Mouse (Mus musculus) testis, adult 2 months (tissue): Measurements from ENCODE around the gene Cpox. TPM values are rescaled to one million over a fixed set of nuclear protein-coding genes. Genes with fewer than 3 reads are reported as not detected.

Experiments
- H3K27ac ChIP-seq: fragments of 200-500 bp; 2 replicates; pipeline ENCODE4 v1.5.1; 2012; ENCODE audit warnings: low read depth, low read length; ENCODE audit not compliant: control insufficient read depth, insufficient read depth
- H3K27me3 ChIP-seq: fragments of 200-500 bp; 2 replicates; pipeline ENCODE4 v1.6.1; 2012; ENCODE audit warnings: mild to moderate bottlenecking, low read length, moderate library complexity; ENCODE audit not compliant: control insufficient read depth, insufficient read depth
- H3K36me3 ChIP-seq: fragments of 200-500 bp; 2 replicates; pipeline ENCODE4 v1.6.1; 2012; ENCODE audit warnings: mild to moderate bottlenecking, low read length; ENCODE audit not compliant: control insufficient read depth, insufficient read depth
- H3K4me1 ChIP-seq: fragments of 200-500 bp; 2 replicates; pipeline ENCODE4 v1.6.1; 2012; ENCODE audit warnings: low read length; ENCODE audit not compliant: control insufficient read depth, insufficient read depth
- H3K4me3 ChIP-seq: fragments of 200-500 bp; 2 replicates; pipeline ENCODE4 v1.5.1; 2012; ENCODE audit warnings: low read depth, mild to moderate bottlenecking, low read length, moderate library complexity, mixed read lengths; ENCODE audit not compliant: control insufficient read depth
- CTCF ChIP-seq: fragments of 200-500 bp; IDR thresholded peaks from 2 replicates; pipeline ENCODE4 v1.5.1; 2012; ENCODE audit warnings: low read depth, mild to moderate bottlenecking, inconsistent platforms, low read length, moderate library complexity; ENCODE audit not compliant: control insufficient read depth, insufficient read depth, insufficient replicate concordance
- POLR2A ChIP-seq: fragments of 200-500 bp; IDR thresholded peaks from 2 replicates; pipeline ENCODE4 v1.6.1; 2012; ENCODE audit warnings: low read depth, mild to moderate bottlenecking, inconsistent platforms, low read length, moderate library complexity; ENCODE audit not compliant: control insufficient read depth
- polyA plus RNA-seq: library from polyadenylated mRNA; depleted of rRNA; stranded (reverse); fragments of >200 nt; gene quantifications from 2 replicates; pipeline ENCODE4 v1.2.3, GENCODE M21; 2012

Cpox gene
- polyA plus RNA-seq, 1 experiment: 2.2 TPM

DNA sequence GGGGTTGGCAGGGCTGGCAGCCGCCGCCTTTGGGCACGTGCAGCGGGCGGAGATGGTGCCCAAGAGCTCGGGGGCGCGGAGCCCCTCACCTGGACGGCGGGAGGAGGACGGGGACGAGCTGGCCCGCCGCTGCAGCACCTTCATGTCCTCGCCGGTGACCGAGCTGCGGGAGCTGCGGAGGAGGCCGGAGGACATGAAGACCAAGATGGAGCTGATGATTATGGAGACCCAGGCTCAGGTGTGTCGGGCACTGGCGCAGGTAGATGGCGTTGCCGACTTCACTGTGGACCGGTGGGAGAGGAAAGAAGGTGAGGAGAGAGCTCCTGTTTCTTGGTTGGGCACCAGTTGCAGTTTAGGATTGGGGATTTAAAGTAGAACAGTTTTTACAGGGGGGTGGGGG is 551 bp downstream of the Cpox start:
- Histone ChIP-seq H3K36me3 (no peaks in the 10 kb centered on the region), H3K27ac (no peak overlapping the region), H3K4me3 (peak overlapping the region; percentile 93), H3K4me1 (peaks cover 6% of the 10 kb centered on the region), H3K27me3 (no peaks in the 10 kb centered on the region)
- TF ChIP-seq POLR2A: no peak
- no peak for TF ChIP-seq CTCF

DNA sequence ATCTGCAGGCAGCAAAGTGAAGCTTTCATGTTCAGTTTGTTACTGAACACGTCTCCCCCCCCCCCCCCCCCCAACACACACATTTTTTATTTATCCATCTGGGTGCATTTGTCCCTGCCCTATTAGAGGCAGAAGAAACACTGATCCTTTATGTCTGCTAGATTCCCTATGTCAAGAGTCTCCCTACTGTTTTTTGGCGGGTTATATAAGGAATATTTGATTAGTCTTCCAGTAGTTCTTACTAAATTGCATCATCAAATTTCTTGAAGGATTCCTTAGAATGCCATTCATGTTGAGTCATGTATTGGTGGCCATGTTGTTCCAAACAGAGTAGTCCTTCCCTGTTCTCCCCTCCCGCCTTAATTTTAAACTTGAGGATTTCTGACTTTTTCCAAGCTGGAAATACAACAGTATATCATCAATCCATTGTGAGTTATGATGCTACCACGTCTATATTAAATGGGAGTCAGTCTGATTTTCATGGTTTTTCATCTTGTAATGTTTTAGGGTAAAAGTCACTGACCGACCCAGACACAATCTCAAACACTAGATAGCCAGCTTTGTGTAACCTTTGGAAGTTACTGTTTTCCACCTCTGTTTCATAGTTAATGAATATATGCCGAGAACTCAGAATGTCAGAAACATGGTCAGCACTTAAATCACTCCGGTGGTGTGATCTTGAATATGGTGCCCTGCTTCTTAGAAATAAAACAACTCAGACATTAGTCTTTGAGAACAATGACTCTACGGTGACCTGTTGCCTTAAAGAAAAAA is 1.3 kb downstream of the Cpox start:
- no peak overlapping the region for H3K27ac ChIP-seq

DNA sequence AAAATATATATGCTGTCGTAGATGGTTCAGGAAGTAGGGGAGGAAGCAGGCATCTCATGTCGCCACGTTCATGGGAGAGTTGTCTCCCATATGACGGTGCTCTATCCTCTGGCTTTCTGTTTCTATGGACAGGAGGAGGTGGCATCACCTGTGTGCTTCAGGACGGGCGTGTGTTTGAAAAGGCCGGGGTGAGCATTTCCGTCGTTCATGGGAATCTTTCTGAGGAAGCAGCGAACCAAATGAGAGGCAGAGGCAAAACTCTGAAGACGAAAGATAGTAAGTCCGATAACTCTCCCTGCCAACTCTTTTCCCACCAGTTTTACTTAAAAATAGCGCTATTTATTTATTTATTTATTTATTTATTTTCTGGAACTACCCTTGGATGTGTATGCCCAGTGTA is 2.3 kb downstream of the Cpox start:
- TF ChIP-seq CTCF: no peak
- TF ChIP-seq POLR2A: no peak
- H3K36me3 ChIP-seq: no peaks in the 10 kb centered on the region
- H3K27ac ChIP-seq: no peak overlapping the region
- peaks cover 6% of the 10 kb centered on the region for H3K4me1 ChIP-seq
- H3K4me3 ChIP-seq: no peak overlapping the region
- H3K27me3 ChIP-seq: no peaks in the 10 kb centered on the region

More for the DNA sequence above, 1.3 kb downstream of the Cpox start:
- H3K36me3 ChIP-seq: no peaks in the 10 kb centered on the region
- H3K4me3 ChIP-seq: no peak overlapping the region
- H3K27me3 ChIP-seq: no peaks in the 10 kb centered on the region
- H3K4me1 ChIP-seq: peaks cover 6% of the 10 kb centered on the region
- TF ChIP-seq CTCF: no peak

DNA sequence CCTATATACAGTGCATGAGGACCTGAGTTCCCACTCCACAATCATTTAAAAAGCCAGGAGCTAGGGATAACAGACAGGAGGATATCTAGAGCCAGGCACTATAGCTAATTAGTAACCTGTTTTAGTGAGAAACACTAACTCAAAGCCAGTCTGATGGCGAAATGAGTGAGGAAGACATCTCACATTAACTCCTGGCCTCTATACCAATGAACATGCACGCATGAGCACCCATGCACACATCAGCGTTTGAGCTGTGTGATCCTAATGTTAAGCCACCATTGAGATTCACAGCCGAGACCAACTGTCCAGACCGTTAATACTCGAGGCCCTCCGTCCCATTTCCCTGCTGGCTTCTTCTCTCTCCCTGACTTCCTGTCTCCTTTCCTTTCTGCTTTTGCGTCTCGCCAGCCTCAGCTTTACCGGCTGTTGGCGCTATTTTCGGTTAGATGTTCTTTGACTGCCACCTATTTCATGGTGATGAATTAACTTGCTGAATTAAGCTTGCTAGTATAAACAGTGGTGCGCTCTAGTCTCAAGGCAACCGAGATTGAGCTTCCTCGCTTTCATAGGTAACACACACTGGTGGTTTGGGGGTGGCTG is 3.8 kb downstream of the Cpox start:
- H3K27ac ChIP-seq: no peak overlapping the region
- TF ChIP-seq CTCF (no peak), POLR2A (no peak)
- no peaks in the 10 kb centered on the region for H3K27me3 ChIP-seq
- H3K4me1 ChIP-seq: peaks cover 6% of the 10 kb centered on the region
- no peaks in the 10 kb centered on the region for H3K36me3 ChIP-seq
- no peak overlapping the region for H3K4me3 ChIP-seq

DNA sequence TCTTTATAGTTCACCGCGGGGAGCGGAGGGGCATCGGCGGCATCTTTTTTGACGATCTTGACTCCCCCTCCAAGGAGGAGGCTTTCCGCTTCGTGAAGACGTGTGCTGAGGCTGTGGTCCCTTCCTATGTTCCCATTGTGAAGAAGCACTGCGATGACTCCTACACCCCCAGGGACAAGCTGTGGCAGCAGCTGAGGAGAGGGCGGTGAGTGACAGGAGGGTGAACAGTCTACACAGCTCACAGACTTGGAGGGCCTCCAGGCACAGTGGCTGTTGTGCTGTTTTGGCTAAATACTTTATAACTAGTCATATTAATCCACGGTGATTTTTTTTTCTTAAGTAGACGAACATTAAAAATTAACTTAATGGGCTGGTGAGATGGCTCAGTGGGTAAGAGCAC is 5.2 kb downstream of the Cpox start:
- TF ChIP-seq CTCF: no peak
- TF ChIP-seq POLR2A: no peak
- no peak overlapping the region for H3K27ac ChIP-seq
- no peak overlapping the region for H3K4me3 ChIP-seq
- no peaks in the 10 kb centered on the region for H3K27me3 ChIP-seq
- peaks cover 6% of the 10 kb centered on the region for H3K4me1 ChIP-seq
- no peaks in the 10 kb centered on the region for H3K36me3 ChIP-seq

DNA sequence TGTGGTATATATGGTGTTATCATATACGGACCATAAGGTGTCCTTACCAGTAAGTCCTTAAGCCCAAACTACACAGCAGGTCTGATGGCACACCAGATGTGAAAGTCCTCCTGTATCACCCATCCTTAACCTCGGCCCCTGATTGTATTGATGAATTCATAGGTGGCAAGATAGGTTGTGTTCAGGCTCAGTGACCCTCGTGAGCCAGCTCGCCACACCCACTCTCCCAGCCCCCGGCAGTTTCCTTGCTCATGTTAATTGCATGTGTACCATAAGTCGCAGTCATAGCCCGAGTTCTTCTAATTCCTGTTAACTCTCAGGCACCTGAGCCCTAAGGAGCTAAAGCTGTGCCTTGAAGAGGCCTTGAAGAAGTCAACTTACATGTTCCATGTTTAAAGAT is 6.1 kb downstream of the Cpox start:
- Histone ChIP-seq H3K4me1 (no peaks in the 10 kb centered on the region), H3K4me3 (no peak overlapping the region), H3K36me3 (no peaks in the 10 kb centered on the region), H3K27ac (no peak overlapping the region), H3K27me3 (no peaks in the 10 kb centered on the region)
- TF ChIP-seq CTCF (no peak), POLR2A (no peak)

DNA sequence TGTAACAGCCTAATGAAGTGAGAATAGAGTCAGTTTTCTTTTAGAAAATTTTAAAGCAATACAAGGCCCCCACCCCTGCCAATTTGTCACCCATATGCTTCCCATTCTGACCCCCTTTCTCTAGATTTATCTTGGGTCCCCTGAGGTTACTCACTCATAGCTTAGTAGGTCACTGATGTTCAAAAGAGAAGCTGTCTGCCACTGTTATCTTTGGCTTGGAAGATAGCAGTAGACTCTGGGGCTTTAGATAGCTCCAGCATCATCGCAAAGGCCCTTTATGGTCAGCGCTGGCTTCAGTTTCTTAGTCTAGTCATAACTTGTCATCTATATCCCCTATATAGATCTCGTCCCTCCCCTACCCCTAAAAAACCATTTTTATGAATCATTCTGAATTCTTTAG is 6.5 kb downstream of the Cpox start:
- no peak for TF ChIP-seq POLR2A
- TF ChIP-seq CTCF: no peak
- no peaks in the 10 kb centered on the region for H3K36me3 ChIP-seq
- H3K27ac ChIP-seq: no peak overlapping the region

More for the DNA sequence above, 6.5 kb downstream of the Cpox start:
- Histone ChIP-seq H3K4me3 (no peak overlapping the region), H3K27me3 (no peaks in the 10 kb centered on the region), H3K4me1 (no peaks in the 10 kb centered on the region)
